7 mouse cellular contexts compared by ENCODE assay signal in genomic region chr6:120665816-120666760, GRCm38 (mm10). TPM values are rescaled to one million over a fixed set of nuclear protein-coding genes. Genes with fewer than 3 reads are reported as not detected.
DNase-seq lines count a peak whose midpoint lies in the region; ATAC-seq and TF ChIP-seq lines count a peak whose summit lies in the region.

Gene Cecr2 (plus strand): TSS chr6:120666369.

- no peaks in the 10 kb centered on the region for H3K27me3 ChIP-seq in embryonic facial prominence, embryonic 12.5 days
- H3K27me3 ChIP-seq in heart, adult 2 months (ENCODE audit: control insufficient read depth, insufficient read depth, low read length): no peaks in the 10 kb centered on the region
- no peaks in the 10 kb centered on the region for H3K27me3 ChIP-seq in limb, embryonic 14.5 days (ENCODE audit: control insufficient read depth, insufficient read depth, low read length)
- H3K27me3 ChIP-seq in midbrain, embryonic 16.5 days (ENCODE audit: control insufficient read depth, insufficient read depth, low read depth, low read length): peaks cover 2% of the 10 kb centered on the region; the same call in 1 of the 2 replicates

- no peaks in the 10 kb centered on the region for H3K9me3 ChIP-seq in embryonic facial prominence, embryonic 12.5 days
- H3K9me3 ChIP-seq in limb, embryonic 14.5 days (ENCODE audit: control insufficient read depth, low read length): no peaks in the 10 kb centered on the region
- no peaks in the 10 kb centered on the region for H3K9me3 ChIP-seq in midbrain, embryonic 16.5 days (replicated peaks; ENCODE audit: control insufficient read depth, low read length, poor library complexity, severe bottlenecking)

- H3K4me3 ChIP-seq in bone marrow, adult 2 months (replicated peaks; ENCODE audit: control insufficient read depth, low read depth, low read length): peak within 1 kb of the TSS; percentile 68
- H3K4me3 ChIP-seq in embryonic facial prominence, embryonic 12.5 days: peak within 1 kb of the TSS; percentile 79
- peak within 1 kb of the TSS; percentile 92 for H3K4me3 ChIP-seq in heart, adult 2 months
- H3K4me3 ChIP-seq in limb, embryonic 14.5 days (replicated peaks; ENCODE audit: low read length): peak within 1 kb of the TSS; percentile 87
- H3K4me3 ChIP-seq in midbrain, embryonic 16.5 days (ENCODE audit: low read depth, low read length): peak within 1 kb of the TSS; percentile 91

- H3K9ac ChIP-seq in embryonic facial prominence, embryonic 12.5 days: peak within 1 kb of the TSS; percentile 85
- peak within 1 kb of the TSS; percentile 97 for H3K9ac ChIP-seq in heart, adult 2 months (ENCODE audit: low read depth, low read length)
- peak within 1 kb of the TSS; percentile 87 for H3K9ac ChIP-seq in limb, embryonic 14.5 days (ENCODE audit: low read depth, low read length, severe bottlenecking)
- peak within 1 kb of the TSS; percentile 75 for H3K9ac ChIP-seq in midbrain, embryonic 16.5 days (ENCODE audit: low read depth, low read length)

- peak; percentile 85 for ATAC-seq in embryonic facial prominence, embryonic 12.5 days (ENCODE audit: insufficient number of reproducible peaks, insufficient read depth, low FRiP score, low TSS enrichment)
- peak; percentile 85 for ATAC-seq in limb, embryonic 14.5 days (ENCODE audit: low FRiP score, low read depth)
- ATAC-seq in midbrain, embryonic 16.5 days: peak; percentile 89

- H3K4me2 ChIP-seq in embryonic facial prominence, embryonic 12.5 days (replicated peaks): peak within 1 kb of the TSS; percentile 95
- peak within 1 kb of the TSS; percentile 89 for H3K4me2 ChIP-seq in limb, embryonic 14.5 days (replicated peaks; ENCODE audit: low read depth, low read length, severe bottlenecking)
- H3K4me2 ChIP-seq in midbrain, embryonic 16.5 days (ENCODE audit: low read length): peak within 1 kb of the TSS; percentile 99

- intact Hi-C loops in heart, adult 2 months (cut with DNase I): loop anchor here (1.0 to 5.0 kb wide), 5 partner anchors 17 to 127 kb away; no protein-coding TSS in a partner anchor

- TF ChIP-seq CTCF in bone marrow, adult 2 months (IDR thresholded peaks at IDR 0.05; ENCODE audit: control insufficient read depth, insufficient read depth, low read length): no peak
- peak; percentile 17; the same call in 1 of the 2 replicates for TF ChIP-seq CTCF in heart, adult 2 months (IDR thresholded peaks at IDR 0.05)

- peak; percentile 86 to 87 for DNase-seq in heart, adult 2 months
- DNase-seq in kidney, adult 9 months: peak; percentile 75
- peak; percentile 79 for DNase-seq in limb, embryonic 14.5 days (ENCODE audit: low spot score)
- DNase-seq in spleen, postnatal 14 days (ENCODE audit: low spot score in 2 of 2): peak; percentile 55 to 62

- no peak; the same call in 1 of the 2 replicates for TF ChIP-seq POLR2A in bone marrow, adult 2 months (IDR thresholded peaks at IDR 0.05; ENCODE audit: borderline replicate concordance, control insufficient read depth, low read depth, low read length)
- TF ChIP-seq POLR2A in heart, adult 2 months (IDR thresholded peaks at IDR 0.05; ENCODE audit: insufficient read depth, low read depth, low read length): peak; percentile 54; the same call in 1 of the 2 replicates
- TF ChIP-seq POLR2A in limb, embryonic 14.5 days (IDR thresholded peaks at IDR 0.05; ENCODE audit: borderline replicate concordance, extremely low read depth, insufficient read depth, insufficient read length): no peak

- no peaks in the 10 kb centered on the region for H3K36me3 ChIP-seq in embryonic facial prominence, embryonic 12.5 days
- H3K36me3 ChIP-seq in heart, adult 2 months (ENCODE audit: control insufficient read depth, insufficient read depth, low read length): peaks cover 2% of the 10 kb centered on the region
- no peaks in the 10 kb centered on the region for H3K36me3 ChIP-seq in limb, embryonic 14.5 days (ENCODE audit: control insufficient read depth, insufficient read depth, low read length)
- no peaks in the 10 kb centered on the region for H3K36me3 ChIP-seq in midbrain, embryonic 16.5 days (ENCODE audit: control insufficient read depth, insufficient read depth, low read length)

- no peaks in the 10 kb centered on the region for H3K4me1 ChIP-seq in bone marrow, adult 2 months (ENCODE audit: control insufficient read depth, insufficient read depth, low read length)
- peaks cover 6% of the 10 kb centered on the region; the same call in 1 of the 2 replicates for H3K4me1 ChIP-seq in embryonic facial prominence, embryonic 12.5 days
- H3K4me1 ChIP-seq in heart, adult 2 months (ENCODE audit: control insufficient read depth, insufficient read depth, low read length): peaks cover 3% of the 10 kb centered on the region; the same call in 1 of the 2 replicates
- no peaks in the 10 kb centered on the region for H3K4me1 ChIP-seq in limb, embryonic 14.5 days (ENCODE audit: control insufficient read depth, insufficient read depth, low read length)
- peaks cover 8% of the 10 kb centered on the region for H3K4me1 ChIP-seq in midbrain, embryonic 16.5 days (ENCODE audit: control insufficient read depth, insufficient read depth, low read length)

- 4% methylated on average over 125 of the region's 127 CpGs for WGBS in bone marrow, adult 2 months
- under 1% methylated on average over 83 of the region's 127 CpGs for WGBS in embryonic facial prominence, embryonic 12.5 days
- WGBS in heart, adult 2 months: 5% methylated on average over 104 of the region's 127 CpGs
- WGBS in limb, embryonic 14.5 days: under 1% methylated on average over 38 of the region's 127 CpGs
- WGBS in midbrain, embryonic 16.5 days: under 1% methylated on average over 85 of the region's 127 CpGs

- peak within 1 kb of the TSS; percentile 95 for H3K27ac ChIP-seq in bone marrow, adult 2 months (ENCODE audit: control insufficient read depth, insufficient read depth, low read depth, low read length, poor library complexity)
- H3K27ac ChIP-seq in embryonic facial prominence, embryonic 12.5 days: peak within 1 kb of the TSS; percentile 98
- peak within 1 kb of the TSS; percentile 98 for H3K27ac ChIP-seq in heart, adult 2 months
- H3K27ac ChIP-seq in limb, embryonic 14.5 days (replicated peaks; ENCODE audit: low read depth, low read length): peak within 1 kb of the TSS; percentile 96
- H3K27ac ChIP-seq in midbrain, embryonic 16.5 days (ENCODE audit: low read length): peak within 1 kb of the TSS; percentile 90

- no peak for TF ChIP-seq EP300 in heart, adult 2 months (IDR thresholded peaks at IDR 0.05; ENCODE audit: insufficient read depth, low read depth, low read length)

- H3K79me2 ChIP-seq in heart, adult 2 months (replicated peaks; ENCODE audit: control insufficient read depth, insufficient read depth, low read length): no peaks in the 10 kb centered on the region

RNA-seq across cellular contexts. Expression of gene Cecr2, which starts in this region (rescaled TPM):
- 28.7 and 49.8 TPM in 2 replicates for polyA plus RNA-seq in bone marrow, adult 2 months (2011; ENCODE audit: insufficient read depth, insufficient read length, low replicate concordance, missing spikeins)
- 4.8 and 6.4 TPM in 2 replicates for polyA plus RNA-seq in embryonic facial prominence, embryonic 12.5 days (2016; fragmentation: Nextera tagmentation; extraction: Ambion mirVana)
- 10 to 100 TPM; 12.9 to 17.4 TPM for total RNA-seq in heart, adult 2 months (2021)
- polyA plus RNA-seq in heart, adult 2 months (2012; rRNA removed): 7.0 and 9.5 TPM in 2 replicates
- polyA plus RNA-seq in limb, embryonic 14.5 days (2012; rRNA removed): 4.8 and 6.1 TPM in 2 replicates
- 3.0 and 4.1 TPM in 2 replicates for polyA plus RNA-seq in limb, embryonic 14.5 days (2014; fragmentation: Nextera tagmentation; extraction: Ambion mirVana)
- 1.3 and 1.6 TPM in 2 replicates for polyA plus RNA-seq in midbrain, embryonic 16.5 days (2015; fragmentation: Nextera tagmentation; extraction: Ambion mirVana)

Comparison
In these comparisons a context has a peak if more than half of its experiments do, and no peak if none do; other contexts are left out.
1. Peak in every context shown above with its lines: DNase-seq, ATAC-seq, H3K4me3 ChIP-seq and H3K27ac ChIP-seq.